Mouse (Mus musculus) left cerebral cortex, adult 9 months (tissue): ENCODE results near the gene Ccdc93.

Source experiments
- DNase-seq, 2 experiments: peaks; one replicate each; pipeline ENCODE4 v3.0.0; 2022; ENCODE audit warnings: low spot score in 2 of 2

Gene Ccdc93

DNA sequence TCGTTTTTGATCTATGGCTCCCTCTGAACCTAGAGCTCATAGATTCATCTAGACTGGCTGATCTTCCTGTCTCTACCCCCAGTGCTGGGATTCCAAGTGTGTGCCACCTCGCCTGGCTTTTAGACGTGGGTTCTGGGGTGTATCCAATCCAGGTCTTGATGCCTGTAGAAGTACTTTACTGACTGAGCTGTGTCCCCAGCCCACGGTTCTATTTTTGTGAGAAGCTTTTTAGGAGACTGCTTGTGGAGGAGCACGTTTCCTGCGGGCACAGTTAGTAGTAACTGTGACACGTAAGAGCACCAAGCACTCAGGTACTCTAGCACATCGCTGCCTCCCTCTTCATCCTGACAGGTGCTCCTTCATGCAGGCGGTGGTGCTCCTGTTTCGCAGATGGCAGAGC is 16.4 kb downstream of the Ccdc93 start:
- no peak for DNase-seq

DNA sequence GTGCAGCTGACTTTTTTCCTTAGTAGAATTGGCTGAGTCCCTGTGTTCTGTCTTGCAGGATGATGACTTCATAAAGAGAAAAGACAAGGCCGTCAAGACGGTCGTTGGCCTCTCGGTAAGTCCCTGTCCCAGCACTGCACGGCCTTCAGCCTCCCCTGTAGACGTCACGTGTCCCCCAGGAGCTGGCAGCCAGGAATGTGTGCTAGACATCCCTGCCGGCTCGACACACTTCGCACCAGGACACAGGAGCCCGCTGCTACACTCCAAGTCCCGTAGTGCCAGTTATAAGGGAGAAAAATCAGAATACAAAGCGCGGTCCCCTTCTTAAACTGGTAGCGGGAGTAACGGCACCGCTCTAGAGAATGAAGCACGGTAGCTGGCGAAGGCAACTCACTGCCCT is 17.3 kb downstream of the Ccdc93 start:
- DNase-seq, result no peak

DNA sequence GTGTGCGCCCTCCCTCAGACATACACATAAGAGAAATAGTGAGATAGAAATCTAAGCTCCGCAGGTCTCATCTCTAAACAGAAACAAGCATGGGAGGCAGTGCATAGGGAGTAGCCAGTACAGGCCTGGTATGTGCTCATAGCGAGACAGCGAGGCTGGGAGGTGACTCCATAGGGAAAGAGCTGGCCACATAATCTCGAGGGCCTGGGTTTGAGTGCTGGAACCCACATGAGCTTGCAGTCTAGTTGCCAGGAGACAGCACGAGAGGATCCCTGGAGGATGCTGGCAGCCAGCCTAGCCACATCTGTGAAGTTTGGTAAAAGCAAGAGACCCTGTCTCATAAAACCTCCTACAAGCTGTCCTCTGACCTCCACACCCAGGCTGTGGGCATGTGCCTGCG is 20.2 kb downstream of the Ccdc93 start:
- no peak for DNase-seq

DNA sequence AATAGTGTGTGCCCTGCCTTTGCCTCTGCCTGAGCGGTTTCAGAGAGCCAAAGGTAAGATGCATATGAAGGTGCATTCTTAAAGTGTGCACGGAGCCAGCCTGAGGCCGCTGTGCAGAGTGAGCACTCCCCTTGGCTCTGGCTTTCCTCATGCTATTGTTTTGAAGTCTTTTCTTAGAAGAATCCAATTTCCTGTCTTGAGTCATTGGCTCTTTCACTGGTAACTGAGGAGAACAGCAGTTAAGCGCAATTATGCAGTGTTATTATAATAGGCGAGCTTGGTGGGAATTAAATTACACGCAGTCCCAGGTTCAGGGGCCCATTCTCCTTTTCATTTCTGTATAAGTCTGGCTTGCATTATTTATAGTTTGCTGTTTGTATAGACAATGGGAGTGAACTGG is 21.6 kb downstream of the Ccdc93 start:
- no peak for DNase-seq

- DNase-seq, result no peak
These were observed 22.2 kb downstream of the Ccdc93 start for GRCm38 (mm10) chr1:121453053-121453452.

- no peak for DNase-seq
These were observed 24.1 kb downstream of the Ccdc93 start for GRCm38 (mm10) chr1:121454951-121455350.

GRCm38 (mm10) chr1:121460077-121460476 is 29.2 kb downstream of the Ccdc93 start:
- no peak for DNase-seq

DNA sequence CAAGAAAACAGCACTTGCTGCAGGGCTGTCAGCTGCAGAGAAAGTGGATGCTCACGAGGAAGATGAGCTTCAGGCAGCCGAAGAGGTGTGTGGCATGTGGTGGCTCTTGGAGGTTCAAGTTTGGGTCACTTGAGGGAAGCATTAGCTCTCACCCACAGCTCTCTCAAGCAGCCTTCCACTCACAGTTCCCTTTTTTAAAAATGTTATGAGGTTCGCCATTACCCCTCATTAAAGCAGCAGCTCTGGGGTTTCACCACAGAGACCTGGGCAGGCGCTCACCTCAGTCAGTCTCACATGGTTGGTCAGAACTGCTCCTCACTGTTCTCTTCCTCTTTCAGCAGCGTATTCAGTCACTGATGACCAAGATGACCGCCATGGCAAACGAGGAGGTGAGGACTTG is 31.0 kb downstream of the Ccdc93 start:
- DNase-seq, result no peak

DNA sequence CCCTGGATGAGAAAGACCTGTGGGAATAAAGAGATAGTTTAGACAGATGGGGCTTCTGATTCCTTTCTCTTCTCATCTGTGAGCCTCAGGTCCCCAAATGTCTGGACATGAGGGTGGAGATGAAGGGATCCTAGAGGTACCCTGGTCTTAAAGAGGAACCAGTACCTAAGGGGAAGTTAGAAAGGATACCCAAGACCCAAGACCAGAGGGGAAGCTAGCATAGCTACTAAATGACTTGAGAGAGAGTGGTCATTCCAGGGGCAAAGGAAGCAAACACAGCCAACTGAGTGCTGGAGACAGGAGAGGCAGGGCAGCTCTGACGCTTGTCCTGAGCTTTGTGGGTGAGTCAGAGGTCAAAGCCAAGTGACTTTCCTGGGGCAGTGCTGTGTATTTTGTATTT is 31.8 kb downstream of the Ccdc93 start:
- DNase-seq, result no peak

- no peak for DNase-seq
These were observed 33.0 kb downstream of the Ccdc93 start for GRCm38 (mm10) chr1:121463806-121464205.

GRCm38 (mm10) chr1:121466276-121466675 is 35.4 kb downstream of the Ccdc93 start:
- DNase-seq, result no peak

- no peak for DNase-seq
These were observed 37.4 kb downstream of the Ccdc93 start for GRCm38 (mm10) chr1:121468271-121468670.

DNA sequence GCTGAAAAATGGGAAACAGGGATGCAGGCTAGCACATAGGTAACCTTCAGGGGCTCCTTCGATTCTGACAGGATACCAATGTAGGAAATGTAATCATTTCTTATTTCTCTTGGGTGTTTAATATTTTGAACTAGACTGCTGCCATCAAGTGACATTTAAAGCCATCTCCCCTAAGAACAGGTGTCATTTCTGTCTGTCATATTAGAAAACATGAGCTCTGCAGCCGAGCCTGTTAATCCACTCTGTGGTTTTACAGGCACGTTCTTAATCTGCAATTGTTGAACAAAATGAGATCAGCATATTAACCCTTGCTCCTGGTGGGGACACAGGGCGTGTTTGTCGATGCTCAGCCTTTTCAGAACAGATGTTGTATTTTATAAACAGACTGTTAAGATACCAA is 40.7 kb downstream of the Ccdc93 start:
- no peak for DNase-seq

- no peak for DNase-seq
These were observed 46.9 kb downstream of the Ccdc93 start for GRCm38 (mm10) chr1:121477716-121478115.

GRCm38 (mm10) chr1:121478284-121478980 is 47.6 kb downstream of the Ccdc93 start:
- DNase-seq, result peak; percentile 28 to 66

DNA sequence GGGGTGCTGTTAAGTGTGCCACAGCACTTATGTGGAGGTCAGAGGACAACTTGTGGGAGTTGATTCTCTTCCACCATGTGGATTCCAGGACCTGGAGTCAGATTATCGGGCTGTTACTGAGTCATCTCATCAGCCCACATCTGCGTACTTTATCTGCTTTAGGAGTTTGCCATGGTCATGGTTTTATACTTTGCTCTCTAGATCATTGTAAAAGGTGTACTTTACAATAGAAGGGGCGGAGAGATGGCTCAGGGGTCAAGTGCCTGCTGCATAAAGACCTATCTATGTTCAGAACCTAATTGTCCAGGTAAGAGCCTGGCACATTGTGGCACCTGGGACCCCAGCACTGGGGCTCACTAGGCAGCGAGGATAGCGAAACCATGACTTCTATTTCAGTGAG is 48.6 kb downstream of the Ccdc93 start:
- DNase-seq, result no peak

DNA sequence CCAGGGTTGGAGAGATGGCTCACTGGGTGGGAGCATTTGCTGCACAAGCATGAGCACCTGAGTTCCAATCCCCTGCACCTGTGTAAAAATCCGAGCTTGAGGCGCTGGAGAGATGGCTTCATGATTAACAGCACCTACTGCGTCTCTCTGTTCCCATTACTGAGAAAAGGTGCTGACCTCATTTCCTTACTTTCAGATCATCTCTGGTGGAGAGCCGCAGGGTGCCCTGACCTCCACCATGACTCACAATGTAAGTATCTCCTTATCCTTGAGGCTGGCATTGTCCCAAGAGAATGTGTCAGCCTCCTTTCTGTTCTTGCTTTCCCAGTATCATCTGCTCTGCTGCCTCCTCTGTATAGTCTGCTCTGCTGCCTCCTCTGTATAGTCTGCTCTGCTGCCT is 52.2 kb downstream of the Ccdc93 start:
- no peak for DNase-seq

DNA sequence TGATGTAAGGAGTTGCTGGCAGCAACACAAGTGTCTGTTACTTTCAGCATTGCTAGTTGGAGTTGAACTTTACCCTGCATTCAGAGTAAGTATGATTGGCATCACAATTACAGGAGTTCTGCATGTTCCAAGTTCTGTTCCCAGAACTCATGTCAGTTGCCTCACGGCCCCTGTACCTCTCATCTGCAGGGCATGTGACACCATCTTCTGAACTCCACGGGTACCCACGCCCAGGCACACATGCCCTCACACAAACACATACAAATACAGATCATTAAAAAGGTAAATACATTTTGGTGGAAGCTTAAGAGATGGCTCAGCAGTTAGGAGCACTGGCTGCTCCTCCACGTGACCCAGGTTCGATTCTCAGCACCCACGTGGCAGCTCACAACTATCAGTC is 56.0 kb downstream of the Ccdc93 start:
- no peak for DNase-seq

DNA sequence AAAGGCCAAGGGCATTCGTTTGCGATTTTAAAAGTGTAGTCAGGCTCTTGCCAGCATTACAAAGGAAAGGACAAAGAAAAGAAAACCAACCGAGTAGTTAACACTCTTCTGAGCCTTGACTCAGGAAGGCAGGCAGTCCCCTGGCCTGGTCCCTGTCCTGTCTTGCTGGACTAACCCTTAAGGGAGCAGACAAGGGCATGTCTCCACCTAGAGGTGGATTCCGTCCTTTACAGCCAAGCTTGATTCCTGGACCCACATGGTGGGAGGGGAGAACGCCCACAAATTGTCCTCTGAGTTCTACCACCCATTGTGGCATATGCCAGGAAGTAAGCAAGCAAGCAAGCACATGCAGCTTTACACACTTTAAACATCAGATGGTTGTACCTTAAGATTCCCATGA is 59.4 kb downstream of the Ccdc93 start:
- DNase-seq, result peak in 1 of 2 experiments; percentile 46

DNA sequence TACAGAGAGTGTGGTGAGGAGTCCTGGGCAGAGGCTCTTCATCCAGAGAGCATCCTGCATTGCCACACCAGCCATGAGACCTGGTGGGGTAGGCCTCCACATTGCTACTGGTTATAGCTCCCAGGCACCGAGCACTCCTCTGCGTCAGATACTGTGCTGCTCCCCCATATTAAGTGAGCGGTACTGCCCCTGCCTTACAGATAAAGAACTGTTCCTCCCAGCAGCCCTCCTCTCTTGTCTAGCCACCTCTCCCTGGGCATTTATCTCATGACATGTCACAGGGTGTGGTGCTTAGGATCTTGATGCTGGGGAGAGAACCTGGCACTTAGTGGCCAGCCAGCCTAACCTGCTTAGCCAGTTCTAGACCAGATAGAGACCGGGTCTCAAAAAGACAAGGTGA is 66.2 kb downstream of the Ccdc93 start:
- DNase-seq, result no peak

GRCm38 (mm10) chr1:121508729-121509128 is 77.9 kb downstream of the Ccdc93 start:
- no peak for DNase-seq

DNA sequence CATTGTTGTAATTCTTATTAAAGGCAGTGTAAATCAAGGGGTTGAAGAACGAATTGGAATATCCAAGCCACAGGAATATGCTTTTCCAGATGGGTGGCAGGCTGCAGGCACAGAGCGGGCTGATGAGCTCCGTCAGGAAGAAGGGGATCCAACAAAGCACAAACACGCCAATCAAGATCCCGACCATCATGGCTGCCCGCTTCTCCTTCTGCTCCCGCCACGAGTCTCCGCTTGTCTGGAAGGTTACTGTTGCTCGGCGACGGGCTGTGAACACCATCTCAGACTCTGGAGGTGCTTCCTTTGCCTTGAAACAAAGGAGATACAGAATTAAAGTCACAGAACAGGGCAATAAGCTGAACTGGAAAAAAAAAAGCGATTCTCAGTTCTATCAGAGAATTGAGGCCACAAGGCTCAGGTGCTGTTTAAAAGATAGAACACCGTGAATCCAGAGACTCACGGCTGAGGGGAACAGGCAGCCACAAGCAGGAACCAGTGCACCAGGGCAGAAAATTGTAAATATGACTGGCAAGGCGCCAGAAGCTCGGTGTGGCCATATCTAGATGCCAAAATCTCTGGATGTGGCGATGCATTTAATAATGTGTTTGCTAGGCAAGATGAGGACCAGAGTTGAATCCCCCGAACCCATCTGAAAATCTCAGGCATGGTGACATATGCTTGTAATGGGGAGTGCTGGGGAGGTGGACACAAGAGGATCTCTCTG is 79.7 kb downstream of the Ccdc93 start:
- no peak for DNase-seq

DNA sequence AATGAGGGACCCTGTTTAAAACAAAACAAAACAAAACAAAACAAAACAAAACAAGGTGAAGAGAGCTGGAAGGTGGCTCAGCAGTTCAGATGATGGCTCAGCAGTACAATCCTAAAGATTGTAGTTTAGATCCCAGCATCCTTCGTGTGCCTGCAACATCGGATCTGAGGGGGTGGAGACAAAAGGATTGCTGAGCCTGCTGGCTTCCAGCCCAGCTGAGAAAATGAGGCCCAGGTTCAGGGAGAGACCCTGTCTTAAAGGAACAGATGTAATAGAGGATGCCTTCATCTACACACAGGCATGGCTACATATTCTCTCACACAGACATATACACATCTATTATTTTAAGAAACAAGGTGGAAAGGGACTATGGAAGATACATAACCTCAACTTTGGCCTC is 80.3 kb downstream of the Ccdc93 start:
- no peak for DNase-seq

GRCm38 (mm10) chr1:121511966-121512365 is 81.1 kb downstream of the Ccdc93 start:
- DNase-seq, result no peak
